Mouse (Mus musculus) fat pad, adult 2 months (tissue): ENCODE results near the gene Ccnb1ip1.

Experiments
- DNase-seq: peaks from one replicate; pipeline ENCODE4 v3.0.0-alpha.2; 2011; ENCODE audit warnings: low read depth, low spot score; ENCODE audit errors: extremely low read depth

The Ccnb1ip1 gene

GRCm38 (mm10) chr14:50784391-50785250 is 22.9 kb downstream of the Ccnb1ip1 start:
- DNase-seq = no peak

- no peak for DNase-seq
These were observed 25.4 kb downstream of the Ccnb1ip1 start for GRCm38 (mm10) chr14:50782166-50782565.

GRCm38 (mm10) chr14:50771342-50771741 is 36.2 kb downstream of the Ccnb1ip1 start:
- no peak for DNase-seq

- DNase-seq = no peak
These were observed 41.8 kb downstream of the Ccnb1ip1 start for GRCm38 (mm10) chr14:50765736-50766135.

- no peak for DNase-seq
These were observed 49.0 kb downstream of the Ccnb1ip1 start for GRCm38 (mm10) chr14:50758416-50759085.

- no peak for DNase-seq
These were observed 62.5 kb downstream of the Ccnb1ip1 start, which contains the start of gene Olfr749 for GRCm38 (mm10) chr14:50744994-50745393. Olfr749 (minus strand) TSS chr14:50745094.

- no peak for DNase-seq
These were observed 65.9 kb downstream of the Ccnb1ip1 start for GRCm38 (mm10) chr14:50741584-50741983.

GRCm38 (mm10) chr14:50740334-50740733 is 67.2 kb downstream of the Ccnb1ip1 start:
- no peak for DNase-seq
